Mouse (Mus musculus): ENCODE results near the gene Dnaja2.

GRCm38 (mm10) chr8:85517336-85517735 is 37.8 kb downstream of the Dnaja2 start:
- TF ChIP-seq CTCF (IDR thresholded peaks at IDR 0.05; ENCODE audit: extremely low read depth, insufficient read depth, insufficient read length, insufficient replicate concordance), result no peak
- no peak for TF ChIP-seq POLR2A (IDR thresholded peaks at IDR 0.05; ENCODE audit: low read depth, low read length)

All from spleen, adult 2 months (tissue).